Comparison of ENCODE assay signal across 8 mouse cellular contexts in genomic region chr10:127615591-127615990, GRCm38 (mm10). TPM values are rescaled to one million over a fixed set of nuclear protein-coding genes. Genes with fewer than 3 reads are reported as not detected.
DNase-seq lines count a peak whose midpoint lies in the region; ATAC-seq and TF ChIP-seq lines count a peak whose summit lies in the region.

No protein-coding gene starts in this region.

- H3K9ac ChIP-seq in forebrain, embryonic 16.5 days (replicated peaks; ENCODE audit: low read depth, low read length): no peak overlapping the region
- H3K9ac ChIP-seq in hindbrain, embryonic 14.5 days: no peak overlapping the region
- no peak overlapping the region for H3K9ac ChIP-seq in neural tube, embryonic 12.5 days

- no peak for TF ChIP-seq CTCF in kidney, adult 2 months (conservative IDR thresholded peaks at IDR 0.05; ENCODE audit: insufficient read depth, insufficient read length, low read depth, low read length)
- no peak for TF ChIP-seq CTCF in E14TG2a.4 (conservative IDR thresholded peaks at IDR 0.05; ENCODE audit: low read length)

- DNase-seq in kidney, adult 2 months: no peak
- no peak for DNase-seq in kidney, adult 18-20 months
- no peak for DNase-seq in hindbrain, embryonic 14.5 days (ENCODE audit: low spot score)
- DNase-seq in adrenal gland, adult (ENCODE audit: inconsistent age in 2 of 2, low spot score in 1 of 2): no peak
- DNase-seq in embryo, embryonic 10.5 days (ENCODE audit: low spot score): no peak

- H3K27ac ChIP-seq in kidney, adult 2 months (ENCODE audit: insufficient read depth, low read depth, low read length): peak overlapping the region; percentile 53
- H3K27ac ChIP-seq in forebrain, embryonic 16.5 days (ENCODE audit: low read length): peak overlapping the region; percentile 37
- peak overlapping the region; percentile 18; the same call in 1 of the 2 replicates for H3K27ac ChIP-seq in hindbrain, embryonic 14.5 days
- H3K27ac ChIP-seq in neural tube, embryonic 12.5 days: no peak overlapping the region

- no peaks in the 10 kb centered on the region for H3K36me3 ChIP-seq in kidney, adult 2 months (ENCODE audit: control insufficient read depth, insufficient read depth, low read length)
- no peaks in the 10 kb centered on the region for H3K36me3 ChIP-seq in E14TG2a.4 (ENCODE audit: insufficient read depth, low read length)
- peaks cover 16% of the 10 kb centered on the region for H3K36me3 ChIP-seq in forebrain, embryonic 16.5 days (ENCODE audit: control insufficient read depth, insufficient read depth)
- peaks cover 33% of the 10 kb centered on the region for H3K36me3 ChIP-seq in hindbrain, embryonic 14.5 days (replicated peaks; ENCODE audit: control insufficient read depth, insufficient read depth)
- H3K36me3 ChIP-seq in neural tube, embryonic 12.5 days: peaks cover 19% of the 10 kb centered on the region

- H3K4me1 ChIP-seq in kidney, adult 2 months (ENCODE audit: control insufficient read depth, insufficient read depth, low read length): no peaks in the 10 kb centered on the region
- H3K4me1 ChIP-seq in E14TG2a.4 (replicated peaks; ENCODE audit: low read depth, low read length): peaks cover 95% of the 10 kb centered on the region
- H3K4me1 ChIP-seq in forebrain, embryonic 16.5 days (replicated peaks; ENCODE audit: control insufficient read depth, insufficient read depth, low read length): peaks cover 57% of the 10 kb centered on the region
- peaks cover 57% of the 10 kb centered on the region for H3K4me1 ChIP-seq in hindbrain, embryonic 14.5 days (replicated peaks; ENCODE audit: control insufficient read depth, insufficient read depth, low read length)
- H3K4me1 ChIP-seq in neural tube, embryonic 12.5 days: peaks cover 60% of the 10 kb centered on the region

- WGBS in kidney, adult 2 months: 71% methylated on average over 3 of the region's 3 CpGs
- 62% methylated on average over 3 of the region's 3 CpGs for WGBS in forebrain, embryonic 16.5 days
- WGBS in hindbrain, embryonic 14.5 days: 62% methylated on average over 3 of the region's 3 CpGs
- WGBS in neural tube, embryonic 12.5 days: 65% methylated on average over 3 of the region's 3 CpGs

- H3K4me2 ChIP-seq in forebrain, embryonic 16.5 days (ENCODE audit: low read length): no peak overlapping the region
- H3K4me2 ChIP-seq in hindbrain, embryonic 14.5 days (replicated peaks): no peak overlapping the region
- H3K4me2 ChIP-seq in neural tube, embryonic 12.5 days (replicated peaks): peak overlapping the region; percentile 43

- no peak for TF ChIP-seq POLR2A in kidney, adult 2 months (IDR thresholded peaks at IDR 0.05; ENCODE audit: low read depth, low read length)

- H3K9me3 ChIP-seq in E14TG2a.4 (ENCODE audit: low read length): no peaks in the 10 kb centered on the region
- H3K9me3 ChIP-seq in forebrain, embryonic 16.5 days (ENCODE audit: control insufficient read depth, low read length): no peaks in the 10 kb centered on the region
- H3K9me3 ChIP-seq in hindbrain, embryonic 14.5 days (ENCODE audit: control insufficient read depth, low read length): no peaks in the 10 kb centered on the region
- no peaks in the 10 kb centered on the region for H3K9me3 ChIP-seq in neural tube, embryonic 12.5 days

- no peaks in the 10 kb centered on the region for H3K27me3 ChIP-seq in kidney, adult 2 months (replicated peaks; ENCODE audit: control insufficient read depth, insufficient read depth, low read length)
- H3K27me3 ChIP-seq in E14TG2a.4 (ENCODE audit: insufficient read depth, low read length): peaks cover 33% of the 10 kb centered on the region
- H3K27me3 ChIP-seq in forebrain, embryonic 16.5 days (replicated peaks; ENCODE audit: control insufficient read depth, insufficient read depth, low read length): no peaks in the 10 kb centered on the region
- no peaks in the 10 kb centered on the region for H3K27me3 ChIP-seq in hindbrain, embryonic 14.5 days (ENCODE audit: control insufficient read depth, insufficient read depth, low read length)
- no peaks in the 10 kb centered on the region for H3K27me3 ChIP-seq in neural tube, embryonic 12.5 days (replicated peaks)

- no peak; the same call in 1 of the 2 replicates for ATAC-seq in forebrain, embryonic 16.5 days
- ATAC-seq in hindbrain, embryonic 14.5 days (ENCODE audit: low FRiP score): no peak
- ATAC-seq in neural tube, embryonic 12.5 days (ENCODE audit: low FRiP score, low read depth): no peak

- H3K4me3 ChIP-seq in kidney, adult 2 months (ENCODE audit: insufficient read depth, low read depth, low read length): no peak overlapping the region
- 0 out of 2 replicates have a peak overlapping the region, but pooled peaks have one; percentile 3 for H3K4me3 ChIP-seq in E14TG2a.4 (replicated peaks; ENCODE audit: low read length)
- H3K4me3 ChIP-seq in forebrain, embryonic 16.5 days (replicated peaks; ENCODE audit: low read length): no peak overlapping the region
- H3K4me3 ChIP-seq in hindbrain, embryonic 14.5 days (replicated peaks; ENCODE audit: low read length): no peak overlapping the region
- no peak overlapping the region for H3K4me3 ChIP-seq in neural tube, embryonic 12.5 days

RNA-seq across cellular contexts. Expression of gene Lrp1, which starts 5.4 kb away (rescaled TPM):
- 55.3 and 57.8 TPM in 2 replicates for polyA plus RNA-seq in kidney, adult 2 months (2012; rRNA removed)
- polyA plus RNA-seq in forebrain, embryonic 16.5 days (2015; fragmentation: Nextera tagmentation; extraction: Ambion mirVana): 114 and 117 TPM in 2 replicates
- polyA plus RNA-seq in hindbrain, embryonic 14.5 days (2014; fragmentation: Nextera tagmentation; extraction: Ambion mirVana): 118 and 119 TPM in 2 replicates
- polyA plus RNA-seq in neural tube, embryonic 12.5 days (2016; fragmentation: Nextera tagmentation; extraction: Ambion mirVana): 85.7 and 96.0 TPM in 2 replicates

RNA-seq across cellular contexts. Expression of gene Stat6, which starts 27.2 kb away (rescaled TPM):
- 70.2 and 72.1 TPM in 2 replicates for polyA plus RNA-seq in kidney, adult 2 months (2012; rRNA removed)
- 4.3 and 5.1 TPM in 2 replicates for polyA plus RNA-seq in forebrain, embryonic 16.5 days (2015; fragmentation: Nextera tagmentation; extraction: Ambion mirVana)
- 4.7 and 5.5 TPM in 2 replicates for polyA plus RNA-seq in hindbrain, embryonic 14.5 days (2014; fragmentation: Nextera tagmentation; extraction: Ambion mirVana)
- polyA plus RNA-seq in neural tube, embryonic 12.5 days (2016; fragmentation: Nextera tagmentation; extraction: Ambion mirVana): 7.2 and 7.5 TPM in 2 replicates

RNA-seq across cellular contexts. Expression of gene Nemp1, which starts 51.1 kb away (rescaled TPM):
- 2.3 and 2.5 TPM in 2 replicates for polyA plus RNA-seq in kidney, adult 2 months (2012; rRNA removed)
- 5.7 and 7.0 TPM in 2 replicates for polyA plus RNA-seq in forebrain, embryonic 16.5 days (2015; fragmentation: Nextera tagmentation; extraction: Ambion mirVana)
- 3.3 and 4.3 TPM in 2 replicates for polyA plus RNA-seq in hindbrain, embryonic 14.5 days (2014; fragmentation: Nextera tagmentation; extraction: Ambion mirVana)
- 7.2 and 8.0 TPM in 2 replicates for polyA plus RNA-seq in neural tube, embryonic 12.5 days (2016; fragmentation: Nextera tagmentation; extraction: Ambion mirVana)

RNA-seq across cellular contexts. Expression of gene Nab2, which starts 52.8 kb away (rescaled TPM):
- polyA plus RNA-seq in kidney, adult 2 months (2012; rRNA removed): 17.9 and 18.6 TPM in 2 replicates
- 3.9 and 4.5 TPM in 2 replicates for polyA plus RNA-seq in forebrain, embryonic 16.5 days (2015; fragmentation: Nextera tagmentation; extraction: Ambion mirVana)
- 2.3 and 2.6 TPM in 2 replicates for polyA plus RNA-seq in hindbrain, embryonic 14.5 days (2014; fragmentation: Nextera tagmentation; extraction: Ambion mirVana)
- 5.6 and 6.9 TPM in 2 replicates for polyA plus RNA-seq in neural tube, embryonic 12.5 days (2016; fragmentation: Nextera tagmentation; extraction: Ambion mirVana)
